Mouse (Mus musculus): ENCODE measurements around the gene Fzd2.

DNA sequence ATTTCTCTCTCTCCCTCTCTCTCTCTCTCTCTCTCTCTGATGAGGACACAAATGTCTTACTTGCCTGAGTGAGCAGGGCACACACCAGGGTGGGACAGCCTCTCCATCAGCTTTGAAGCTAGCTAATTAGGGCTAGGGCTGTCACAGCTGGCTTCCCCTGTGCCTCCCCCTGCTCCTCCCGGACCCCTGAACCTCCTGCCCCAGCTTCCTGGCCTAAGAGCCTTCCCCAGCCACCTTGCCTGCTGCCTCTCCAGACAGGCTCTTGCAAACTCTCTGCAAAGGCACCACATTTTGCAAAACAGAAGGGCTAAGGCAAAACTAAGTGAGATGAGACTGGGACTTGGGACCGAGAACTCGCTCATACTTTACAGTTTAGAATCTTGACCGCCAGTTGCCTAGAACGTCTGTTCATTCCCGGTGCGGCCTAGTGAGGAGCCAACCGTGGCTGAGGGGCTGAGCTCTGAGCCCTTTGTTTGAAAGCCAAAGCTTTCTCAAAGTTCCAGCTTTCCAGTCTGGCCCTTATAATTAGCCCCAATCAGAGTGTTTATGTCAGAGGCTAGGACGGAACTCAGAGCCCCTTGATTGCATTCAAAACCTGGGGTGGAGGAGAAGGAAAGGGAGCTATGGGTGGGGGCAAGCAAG lies 6.6 kb downstream of the Fzd2 start:
- TF ChIP-seq POLR2A (IDR thresholded peaks at IDR 0.05; ENCODE audit: low read depth, low read length) (no peak), CTCF (IDR thresholded peaks at IDR 0.05; ENCODE audit: borderline replicate concordance, insufficient read depth, low read length) (no peak)
